Mouse (Mus musculus): Measurements from ENCODE around the gene H2-Ke6.
"Not testable (repeated sequence)": the region's sequence is repeated elsewhere in the genome, so short reads cannot be mapped to it uniquely, and the experiment has no call there.

- TF ChIP-seq GATA1 (IDR thresholded peaks at IDR 0.05; ENCODE audit: borderline replicate concordance, low read length); FLI1 (IDR thresholded peaks at IDR 0.05; ENCODE audit: low read length): not testable (repeated sequence)
Measured at GRCm38 (mm10) chr17:33998697-33999096, 29.2 kb downstream of the H2-Ke6 start.

Measured in megakaryocyte, embryonic 14.5 days (primary cell).